Mouse (Mus musculus) heart, postnatal 0 days (tissue): ENCODE measurements around the gene Klrb1a.

Experiments
- CTCF ChIP-seq: IDR thresholded peaks from 2 replicates; pipeline ENCODE4 v1.5.1; 2016; ENCODE audit warnings: antibody characterized with exemption, control low read depth, low read depth
- EP300 ChIP-seq: IDR thresholded peaks from 2 replicates; pipeline ENCODE4 v1.6.1; 2016; ENCODE audit warnings: antibody characterized with exemption, low read depth

DNA sequence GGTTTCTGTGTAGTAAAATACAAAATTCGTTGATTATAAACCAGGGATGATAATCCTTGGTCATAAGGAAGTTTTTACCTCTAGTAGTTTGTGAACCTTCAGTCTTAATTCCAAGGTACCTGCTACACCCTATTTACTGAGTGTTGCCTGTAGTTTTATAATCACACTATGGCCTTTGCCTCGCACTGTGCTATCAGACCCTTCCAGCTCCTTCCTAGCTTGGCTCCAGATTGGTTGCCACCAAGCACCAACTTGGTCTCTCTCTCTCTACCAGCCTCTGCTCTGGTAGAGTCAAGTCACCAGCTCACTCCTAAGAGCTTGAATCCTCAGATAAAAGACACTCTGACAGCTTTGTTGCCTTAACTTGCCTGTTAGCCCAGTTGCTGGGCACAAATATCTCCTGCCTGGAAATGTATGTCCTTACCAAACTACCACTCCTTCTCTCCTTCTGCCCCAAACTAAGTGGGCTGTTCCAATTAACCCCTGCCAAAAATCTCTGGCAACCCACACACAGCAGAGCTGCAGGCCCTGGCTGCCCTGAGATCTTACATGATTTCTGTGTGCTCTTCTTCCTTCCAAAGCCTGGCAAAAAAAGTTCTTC, 17.9 kb upstream of the Klrb1a start:
- TF ChIP-seq CTCF (no peak), EP300 (no peak)
